Mouse (Mus musculus) B cell, adult 2 months (primary cell): Measurements from ENCODE around the gene Pgls.

ENCODE experiments used
- DNase-seq, 2 experiments: peaks; one replicate each; pipeline ENCODE4 v3.0.0; 2022

Gene Pgls

DNA sequence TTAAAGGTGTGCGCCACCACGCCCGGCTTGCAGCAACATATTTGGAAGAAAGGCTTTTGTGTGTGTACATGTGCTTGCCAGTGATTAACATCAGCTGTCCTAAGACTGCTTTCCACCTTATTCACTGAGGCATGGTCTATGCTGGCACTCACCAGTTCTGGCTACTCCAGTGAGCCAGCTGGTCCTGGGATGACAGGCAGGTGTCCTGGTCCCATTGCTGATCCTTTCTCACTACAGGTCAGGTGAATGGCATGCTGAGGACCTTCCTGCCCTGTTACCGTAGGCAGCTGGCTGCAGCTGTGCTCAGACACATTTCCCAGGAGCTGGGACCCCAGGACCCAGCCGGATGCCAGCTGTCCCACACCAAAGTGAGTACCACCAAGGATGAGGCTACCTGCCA lies 6.9 kb downstream of the Pgls start:
- DNase-seq = no peak

GRCm38 (mm10) chr8:71601939-71602665 lies 10.1 kb downstream of the Pgls start:
- DNase-seq = peak; percentile 43 to 56

- no peak for DNase-seq
These were observed 10.8 kb downstream of the Pgls start for GRCm38 (mm10) chr8:71602666-71603334.

GRCm38 (mm10) chr8:71604021-71604420 lies 12.0 kb downstream of the Pgls start:
- DNase-seq = no peak

DNA sequence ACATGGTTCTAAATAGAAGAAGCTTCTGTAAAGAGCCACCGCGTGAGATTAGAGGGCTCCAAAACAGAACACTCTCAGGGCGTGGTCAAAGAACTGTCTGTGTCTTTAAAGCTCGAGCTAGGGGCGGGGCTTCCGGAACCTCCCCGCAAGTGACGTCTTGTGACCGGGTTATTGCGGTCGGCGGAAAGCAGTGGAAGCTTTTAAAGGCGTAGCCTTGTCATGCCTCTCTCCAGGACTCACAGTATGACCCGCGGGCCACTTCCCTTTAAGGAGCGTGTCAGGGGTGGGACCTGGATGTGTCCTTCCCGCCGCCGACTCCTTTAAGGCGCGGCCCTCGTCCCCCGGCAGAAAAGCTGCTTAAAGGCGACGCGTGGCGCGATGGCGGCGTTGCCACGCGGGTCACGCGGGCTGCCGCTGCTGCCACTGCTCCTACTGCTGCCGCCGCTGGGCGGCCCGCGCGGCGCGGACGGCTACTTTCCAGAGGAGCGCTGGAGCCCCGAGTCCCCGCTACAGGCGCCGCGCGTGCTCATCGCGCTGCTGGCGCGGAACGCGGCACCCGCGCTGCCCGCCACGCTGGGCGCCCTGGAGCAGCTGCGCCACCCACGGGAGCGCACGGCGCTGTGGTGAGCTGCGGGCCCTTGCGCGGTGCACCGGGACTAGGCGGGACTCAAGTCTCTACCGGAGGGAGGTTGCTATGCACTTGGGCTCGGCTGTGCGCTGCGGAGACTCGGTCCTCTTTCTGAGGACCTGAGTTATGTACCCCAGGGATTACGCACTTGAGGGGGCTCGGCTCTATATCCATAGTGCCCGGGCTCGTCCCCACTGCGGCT lies 19.1 kb downstream of the Pgls start, which contains the start of gene Colgalt1:
Colgalt1 (plus strand) TSS at position 177 of the 830 bp plus-strand sequence.
- DNase-seq = peak; percentile 98 to 99

DNA sequence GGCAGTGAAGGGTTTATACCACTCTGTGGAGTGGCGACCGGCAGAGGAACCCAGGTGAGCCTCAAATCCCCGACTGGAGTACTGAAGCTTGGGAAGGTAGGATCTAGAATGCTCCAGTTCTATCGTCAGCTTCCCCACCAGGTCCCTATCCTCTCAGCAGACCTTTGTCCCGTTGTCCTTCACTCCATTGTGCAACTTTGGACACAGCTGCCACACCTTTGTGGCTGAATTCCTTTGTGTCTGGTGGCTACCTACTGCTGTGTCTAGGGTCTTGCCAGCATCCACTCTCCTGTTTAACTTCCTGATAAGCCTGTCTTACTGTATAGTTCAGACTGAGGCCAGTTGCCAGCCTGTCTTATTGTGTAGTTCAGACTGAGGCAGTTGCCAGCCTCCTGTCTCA lies 20.2 kb downstream of the Pgls start:
- no peak for DNase-seq

DNA sequence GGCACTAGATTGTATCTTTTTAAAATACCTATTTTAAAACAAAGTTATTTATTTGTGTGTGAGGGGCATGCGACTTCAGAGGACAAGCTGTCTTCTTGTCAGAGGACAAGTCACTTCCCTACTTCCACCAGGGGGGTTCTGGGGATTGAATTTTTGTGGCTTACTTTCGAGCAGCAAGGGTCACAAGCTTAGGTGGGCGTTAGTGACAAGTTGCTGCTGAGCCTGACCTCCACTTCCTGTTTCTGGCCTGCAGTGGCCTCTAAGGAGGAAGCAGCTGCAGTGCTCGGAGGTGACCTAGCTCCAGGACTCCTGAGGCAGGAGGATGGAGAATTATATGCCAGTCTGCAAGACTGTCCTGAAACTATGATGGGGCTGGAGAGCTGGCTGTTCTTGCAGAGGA lies 21.4 kb downstream of the Pgls start:
- peak in 1 of 2 experiments; percentile 19 for DNase-seq

DNA sequence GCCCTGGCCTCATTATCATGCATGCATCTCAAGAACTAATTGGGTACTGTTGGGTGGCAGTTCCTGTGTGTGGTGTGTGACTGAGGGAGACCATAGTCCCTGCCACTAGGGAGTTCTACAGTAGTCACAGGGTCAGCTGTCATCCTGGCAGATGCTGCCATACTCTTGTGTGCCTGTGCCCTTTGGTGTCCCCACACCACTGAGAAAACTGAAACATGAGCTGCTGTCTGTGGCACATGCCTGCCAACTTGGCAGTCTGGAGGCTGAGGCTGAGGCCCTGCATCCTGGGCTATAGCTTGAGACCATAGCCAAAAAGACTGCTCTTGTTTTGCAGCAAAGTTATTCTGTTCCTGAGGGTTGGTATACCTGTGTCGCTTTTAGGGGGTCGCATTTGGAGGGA lies 27.8 kb downstream of the Pgls start:
- no peak for DNase-seq

DNA sequence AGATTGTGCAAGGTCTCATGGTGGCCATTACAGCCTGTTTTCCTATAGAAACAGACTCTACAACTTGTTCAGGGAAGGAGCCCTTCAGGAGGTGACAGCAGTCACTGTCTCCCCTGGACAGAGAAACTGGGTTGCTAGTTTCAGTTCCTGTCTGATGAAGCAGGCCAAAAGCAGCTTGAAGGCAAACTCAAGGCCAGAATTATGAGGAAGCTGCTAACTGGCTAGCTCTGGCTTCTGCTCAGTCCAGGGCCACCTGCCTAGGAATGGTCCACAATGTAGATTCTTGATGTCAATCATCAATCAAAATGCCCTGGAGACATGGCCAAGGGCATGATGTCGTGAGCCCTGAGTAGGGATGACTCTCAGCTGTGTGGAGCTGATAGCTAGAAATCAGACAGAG lies 33.1 kb downstream of the Pgls start:
- peak; percentile 53 to 55 for DNase-seq

- DNase-seq = no peak
These were observed 34.8 kb downstream of the Pgls start for GRCm38 (mm10) chr8:71626753-71627152.

DNA sequence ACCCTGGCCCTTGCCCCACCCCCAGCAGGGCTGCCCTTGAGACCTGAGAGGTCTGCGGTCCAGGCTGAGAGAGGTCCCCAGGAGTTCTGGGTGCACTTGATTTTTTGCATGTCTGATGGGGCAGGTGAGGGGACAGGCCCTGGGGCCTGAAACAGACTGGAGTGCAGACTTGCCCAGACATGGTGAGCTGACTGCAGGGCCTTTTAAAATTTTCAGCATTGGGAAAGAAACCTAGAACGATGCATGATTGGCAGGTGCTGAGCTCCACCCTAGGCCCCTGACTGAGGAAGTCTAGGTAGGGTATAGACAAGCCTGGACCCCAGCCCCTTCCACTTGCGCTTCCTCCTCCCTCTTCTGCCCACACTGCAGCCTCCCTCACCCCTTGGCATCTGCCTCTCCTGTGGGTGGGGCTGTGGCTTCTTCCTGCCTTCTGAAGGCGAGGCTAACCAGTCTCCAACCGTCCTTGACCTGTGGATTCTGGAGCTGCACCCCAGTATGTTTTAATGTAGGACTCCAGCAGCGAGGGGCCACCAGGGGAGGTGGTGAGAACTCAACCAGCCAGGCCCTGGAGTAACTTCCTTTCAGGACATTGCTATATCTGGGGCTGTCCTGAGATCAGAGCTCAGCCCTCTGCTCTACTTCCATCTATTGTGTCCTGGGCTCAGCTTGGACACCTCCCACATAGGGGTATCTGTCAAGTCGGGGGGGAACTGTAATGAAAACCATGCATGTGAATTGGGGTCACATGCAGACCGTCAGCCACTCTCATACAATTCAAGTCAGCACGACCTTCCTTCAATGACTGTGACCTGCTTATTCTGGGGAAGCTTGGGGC lies 35.5 kb downstream of the Pgls start:
- no peak for DNase-seq

GRCm38 (mm10) chr8:71628396-71629095 lies 36.6 kb downstream of the Pgls start:
- DNase-seq = peak in 1 of 2 experiments; percentile 18

- peak; percentile 95 to 97 for DNase-seq
These were observed 37.2 kb downstream of the Pgls start for GRCm38 (mm10) chr8:71629096-71629697.

DNA sequence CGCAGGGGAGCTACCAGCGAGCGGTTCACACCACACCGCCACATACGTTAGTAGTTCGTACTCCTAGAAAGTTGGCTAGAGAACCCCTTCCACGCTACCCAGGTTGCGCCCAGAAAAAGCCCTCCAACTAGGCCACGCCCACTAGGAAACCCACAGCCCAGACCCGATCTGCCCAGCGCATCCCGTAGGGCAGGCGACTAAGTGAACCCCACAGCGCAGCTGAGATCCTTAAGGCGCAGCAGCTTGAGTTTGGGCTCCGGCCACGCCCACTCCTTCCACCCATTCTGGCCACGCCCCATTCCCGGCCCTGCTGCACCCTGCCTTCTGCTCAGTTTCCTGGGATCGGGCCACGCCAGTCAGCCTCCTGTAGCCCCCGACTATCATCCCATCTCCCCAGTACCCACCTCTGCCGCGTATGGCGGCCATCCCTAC lies 37.8 kb downstream of the Pgls start:
- DNase-seq = peak; percentile 44 to 49

DNA sequence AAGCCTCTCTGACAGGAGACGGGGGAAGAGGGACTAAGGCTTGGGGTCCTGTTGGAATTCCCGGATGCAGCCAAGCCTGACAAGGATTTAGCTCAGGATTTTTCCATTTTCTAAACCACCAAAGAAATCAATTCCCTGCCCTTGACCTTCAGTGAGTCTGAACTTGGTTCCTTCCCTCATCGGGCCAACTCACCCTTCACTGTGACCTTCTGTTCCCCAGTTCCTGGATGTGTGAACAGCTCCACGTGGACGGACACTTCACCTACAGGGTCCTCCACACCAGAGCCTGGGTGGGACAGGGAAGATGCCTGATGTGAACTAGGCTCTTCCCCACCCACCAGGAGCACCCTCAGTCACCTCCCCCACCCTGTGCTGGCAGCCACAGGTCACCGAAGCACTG lies 38.8 kb downstream of the Pgls start:
- DNase-seq = no peak

DNA sequence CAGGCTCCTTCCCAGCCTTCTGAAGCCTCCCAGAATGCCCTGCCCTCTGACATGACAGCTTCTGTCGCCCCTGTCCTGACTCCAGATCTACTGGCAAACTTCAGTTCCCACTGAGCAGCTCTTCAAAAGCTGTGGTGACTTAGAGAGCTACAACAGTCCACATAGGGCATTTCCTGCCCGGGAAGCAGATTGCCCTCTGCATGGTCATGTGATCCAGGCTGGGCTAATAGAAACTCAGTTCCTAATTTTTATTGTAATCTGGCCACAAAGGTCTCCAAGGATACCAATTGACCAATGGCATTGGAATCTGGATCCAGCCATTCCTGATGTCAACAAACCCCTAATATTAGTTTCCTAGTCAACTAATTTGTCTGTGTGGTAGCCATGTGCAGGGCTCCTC lies 39.9 kb downstream of the Pgls start:
- DNase-seq = no peak

DNA sequence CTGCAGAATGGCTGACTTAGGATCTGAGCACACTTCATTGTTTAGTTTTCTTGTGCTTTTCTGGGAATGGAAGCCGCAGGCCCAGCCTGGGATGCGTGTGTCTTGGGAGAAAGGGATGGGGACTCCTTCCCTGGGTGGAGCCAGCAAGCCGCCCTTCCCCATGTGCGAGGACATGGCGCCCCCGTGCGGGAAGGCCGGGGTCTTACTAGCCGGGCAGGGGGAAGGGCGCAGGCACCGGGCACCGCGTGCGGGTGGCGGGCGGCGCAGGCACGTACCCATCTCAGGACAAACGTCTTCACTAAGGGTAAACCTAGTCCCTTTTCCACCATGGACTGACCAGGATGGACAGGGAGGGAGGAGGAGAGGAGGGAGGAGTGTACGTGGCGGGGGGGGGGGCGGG lies 41.2 kb downstream of the Pgls start:
- DNase-seq = peak; percentile 89 to 90

DNA sequence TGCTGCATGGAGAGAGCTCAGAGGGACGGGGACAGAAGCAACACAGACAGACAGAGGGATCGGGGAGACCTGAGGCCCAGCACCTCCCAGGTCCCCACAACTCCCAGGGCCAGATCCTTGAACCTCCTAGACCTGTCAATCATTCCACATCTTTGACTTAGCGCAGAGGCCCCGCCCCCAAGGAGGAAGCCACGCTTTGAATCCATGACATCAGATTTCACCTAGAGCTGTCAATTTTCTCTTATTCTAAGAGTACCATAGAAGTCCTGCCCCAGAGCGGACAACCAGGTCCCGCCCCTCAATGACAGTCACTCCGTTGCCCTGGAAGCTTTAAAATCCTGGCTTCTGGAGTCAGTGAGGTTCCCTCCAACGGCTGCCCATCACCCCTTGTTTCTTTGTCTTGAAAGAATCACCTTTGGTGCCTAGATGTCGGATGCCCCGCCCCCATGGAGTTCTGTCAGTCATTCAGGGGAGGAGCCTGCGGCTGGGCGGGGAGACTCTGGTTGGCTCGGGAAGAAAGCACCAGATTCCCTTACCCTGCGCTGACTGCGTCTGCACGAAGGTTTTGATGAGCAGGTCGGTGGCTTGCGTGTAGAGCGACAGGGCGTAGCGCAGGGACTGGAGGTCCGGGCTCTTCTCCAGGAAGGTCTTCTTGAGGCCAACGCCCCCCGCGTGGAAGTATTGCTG lies 42.1 kb downstream of the Pgls start:
- DNase-seq = peak; percentile 77

DNA sequence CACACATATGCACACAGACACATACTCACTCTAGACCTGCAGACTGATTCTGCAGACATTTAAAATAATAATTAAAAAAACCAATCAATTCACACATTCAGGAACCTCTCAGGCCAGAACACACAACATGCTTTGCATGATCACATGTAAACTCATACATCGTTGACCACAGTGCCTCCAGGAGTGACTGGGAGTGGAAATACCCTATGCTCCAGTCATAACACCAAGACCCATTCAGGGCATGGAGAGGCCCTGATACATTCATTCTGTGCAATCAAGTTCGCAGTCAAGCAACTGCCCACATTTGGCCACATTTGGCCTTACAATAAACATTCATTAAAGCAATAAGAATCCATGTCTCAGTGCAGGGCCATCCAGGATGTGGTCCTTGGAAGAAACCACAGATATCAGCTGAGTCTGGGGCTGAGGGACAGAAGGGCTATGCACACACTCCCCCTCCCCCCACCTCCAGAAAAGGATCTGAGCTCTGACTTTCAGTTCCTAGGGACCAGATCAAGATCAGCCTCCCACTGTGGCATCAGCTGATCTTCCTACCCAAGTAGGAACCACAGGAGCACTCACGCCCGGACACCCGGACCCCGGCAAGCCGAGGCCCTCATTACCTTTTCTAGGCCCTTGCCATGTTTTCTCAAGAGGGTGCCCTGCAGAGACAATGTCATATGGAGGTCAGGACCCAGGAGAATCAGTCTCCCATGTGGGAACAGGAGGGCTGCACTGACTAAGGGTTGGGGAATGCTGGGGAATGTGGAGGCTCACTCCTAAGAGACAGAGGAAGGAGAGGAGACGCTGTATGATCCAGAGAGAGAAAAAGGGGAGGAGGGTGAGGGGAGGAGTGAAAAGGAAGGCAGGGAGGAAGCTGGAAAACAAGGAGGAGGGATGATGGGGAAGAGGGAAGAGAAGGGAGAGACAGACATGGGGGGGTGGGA lies 45.4 kb downstream of the Pgls start:
- no peak for DNase-seq

- no peak for DNase-seq
These were observed 46.3 kb downstream of the Pgls start for GRCm38 (mm10) chr8:71638321-71638720.
